Mouse (Mus musculus) liver, embryonic 12.5 days (tissue): Measurements from ENCODE around the gene Prop1. TPM values are rescaled to one million over a fixed set of nuclear protein-coding genes. Genes with fewer than 3 reads are reported as not detected.

Source experiments
- ATAC-seq: fragments of 200-750 bp; cut with Nextera tagmentation; 2 replicates; pipeline ENCODE4 v1.8.0; 2017; ENCODE audit warnings: moderate number of reproducible peaks, mild to moderate bottlenecking, moderate library complexity
- H3K27ac ChIP-seq: fragments of 300-500 bp; sonication (generic); 2 replicates; pipeline ENCODE4 v1.5.1; 2016; ENCODE audit warnings: mild to moderate bottlenecking
- H3K27me3 ChIP-seq: fragments of 300-500 bp; sonication (generic); replicated peaks from 2 replicates; pipeline ENCODE4 v1.6.1; 2016; ENCODE audit warnings: mild to moderate bottlenecking, moderate library complexity
- H3K36me3 ChIP-seq: fragments of 300-500 bp; sonication (generic); 2 replicates; pipeline ENCODE4 v1.6.1; 2016; ENCODE audit warnings: mild to moderate bottlenecking, moderate library complexity
- H3K4me1 ChIP-seq: fragments of 300-500 bp; sonication (generic); 2 replicates; pipeline ENCODE4 v1.6.1; 2016
- H3K4me2 ChIP-seq: fragments of 300-500 bp; sonication (generic); 2 replicates; pipeline ENCODE4 v1.6.1; 2016; ENCODE audit warnings: mild to moderate bottlenecking, moderate library complexity
- H3K4me3 ChIP-seq: fragments of 300-500 bp; sonication (generic); 2 replicates; pipeline ENCODE4 v1.5.1; 2016; ENCODE audit warnings: mild to moderate bottlenecking, moderate library complexity
- H3K9ac ChIP-seq: fragments of 300-500 bp; sonication (generic); 2 replicates; pipeline ENCODE4 v1.6.1; 2016; ENCODE audit warnings: mild to moderate bottlenecking, moderate library complexity
- H3K9me3 ChIP-seq: fragments of 300-500 bp; sonication (generic); replicated peaks from 2 replicates; pipeline ENCODE4 v1.6.1; 2016; ENCODE audit warnings: mild to moderate bottlenecking, moderate library complexity
- WGBS: fragments of 180-500 bp; shearing (Covaris S2); methylation state at CpG from one replicate; pipeline ENCODE4 v1.1.7; 2016; ENCODE audit not compliant: insufficient replicate concordance; 5-methylcytosine and 5-hydroxymethylcytosine counted together
- polyA plus RNA-seq: library from polyadenylated mRNA; unstranded; fragments of >200 nt; fragmentation: Nextera tagmentation; extraction: Ambion mirVana; gene quantifications from 2 replicates; pipeline ENCODE4 v1.2.1, GENCODE M21; 2016

Gene Prop1
- not detected in 2 replicates for polyA plus RNA-seq

DNA sequence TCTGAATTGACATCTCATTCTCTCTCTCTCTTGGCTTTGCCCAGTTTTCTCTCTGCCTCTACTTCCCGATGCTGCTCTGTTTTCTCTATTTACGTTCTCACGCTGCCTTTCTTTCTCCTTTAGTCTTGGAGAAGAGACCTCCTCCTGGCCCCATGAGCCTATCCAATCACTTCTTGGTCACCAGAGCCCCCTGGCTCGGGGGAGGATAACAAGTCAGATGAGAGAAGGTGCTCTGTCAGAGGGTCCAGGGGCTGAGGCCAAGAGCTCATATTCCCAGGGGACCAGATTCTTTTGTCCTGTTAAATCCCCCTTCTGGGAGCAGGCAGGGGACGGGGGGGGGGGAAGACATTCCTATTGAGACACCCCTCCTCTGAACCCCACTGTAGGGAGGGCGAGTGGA lies at the start of gene Prop1:
Prop1 (minus strand) TSS at position 101 of the 400 bp plus-strand sequence.
- Histone ChIP-seq H3K9me3 (no peaks in the 10 kb centered on the region), H3K4me3 (no peak within 1 kb of the TSS), H3K9ac (no peak within 1 kb of the TSS), H3K4me1 (no peaks in the 10 kb centered on the region), H3K27ac (no peak within 1 kb of the TSS), H3K4me2 (no peak within 1 kb of the TSS), H3K27me3 (no peaks in the 10 kb centered on the region; the same call in 1 of the 2 replicates), H3K36me3 (no peaks in the 10 kb centered on the region)
- no peak for ATAC-seq
- WGBS, result 61% methylated on average over 6 of the region's 6 CpGs

DNA sequence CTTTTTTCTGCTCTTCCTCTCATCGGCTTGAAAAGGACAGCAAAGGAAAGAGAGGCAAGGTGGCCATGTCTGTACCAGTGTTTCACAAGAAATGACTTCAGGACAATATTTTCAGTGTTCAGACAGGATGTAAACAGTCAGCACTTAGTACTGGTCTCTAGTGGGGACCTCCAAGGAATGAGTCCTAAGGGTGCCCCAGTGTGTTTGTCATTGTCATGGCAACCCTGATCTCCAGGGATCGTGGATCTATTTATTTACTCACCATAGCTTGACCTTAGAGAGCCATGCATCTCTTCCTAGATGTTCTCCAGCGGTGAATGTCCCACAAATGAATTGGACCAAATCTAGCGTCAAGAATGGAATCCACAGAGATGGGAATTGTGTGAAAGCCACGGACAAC lies 49.7 kb upstream of the Prop1 start, which contains the start of gene Olfr51:
Olfr51 (plus strand) TSS at position 301 of the 400 bp plus-strand sequence.
- Histone ChIP-seq H3K9me3 (no peaks in the 10 kb centered on the region), H3K27me3 (no peaks in the 10 kb centered on the region), H3K4me3 (no peak within 1 kb of the TSS), H3K27ac (no peak within 1 kb of the TSS), H3K4me1 (no peaks in the 10 kb centered on the region), H3K4me2 (no peak within 1 kb of the TSS), H3K36me3 (no peaks in the 10 kb centered on the region), H3K9ac (no peak within 1 kb of the TSS)
- no peak for ATAC-seq
- WGBS, result 52% methylated on average over 5 of the region's 5 CpGs

DNA sequence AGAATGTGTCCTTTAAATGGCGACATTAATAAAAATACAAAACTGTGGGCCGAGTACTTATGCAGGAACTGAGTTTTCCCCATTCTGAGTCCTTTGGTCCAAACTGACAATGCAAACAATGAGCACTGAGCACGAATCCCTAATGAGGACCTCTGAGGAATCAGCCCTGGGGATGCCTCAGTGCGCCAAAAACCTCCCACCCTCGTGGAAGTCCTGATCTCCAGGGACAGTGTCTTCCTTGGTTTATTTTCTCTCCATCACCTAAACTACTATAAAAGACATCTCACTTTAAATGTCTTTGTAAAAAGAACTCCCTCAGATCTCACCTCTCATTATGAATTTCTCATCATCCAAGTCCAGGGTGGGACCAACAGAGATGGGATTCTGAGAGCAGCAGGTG lies 28.1 kb upstream of the Prop1 start, which contains the start of gene Olfr1377:
Olfr1377 (plus strand) TSS at position 301 of the 400 bp plus-strand sequence.
- Histone ChIP-seq H3K4me3 (no peak within 1 kb of the TSS), H3K27ac (no peak within 1 kb of the TSS), H3K27me3 (no peaks in the 10 kb centered on the region), H3K9ac (no peak within 1 kb of the TSS), H3K36me3 (no peaks in the 10 kb centered on the region), H3K4me1 (no peaks in the 10 kb centered on the region), H3K4me2 (no peak within 1 kb of the TSS), H3K9me3 (no peaks in the 10 kb centered on the region)
- 47% methylated on average over 5 of the region's 5 CpGs for WGBS
- ATAC-seq, result no peak

DNA sequence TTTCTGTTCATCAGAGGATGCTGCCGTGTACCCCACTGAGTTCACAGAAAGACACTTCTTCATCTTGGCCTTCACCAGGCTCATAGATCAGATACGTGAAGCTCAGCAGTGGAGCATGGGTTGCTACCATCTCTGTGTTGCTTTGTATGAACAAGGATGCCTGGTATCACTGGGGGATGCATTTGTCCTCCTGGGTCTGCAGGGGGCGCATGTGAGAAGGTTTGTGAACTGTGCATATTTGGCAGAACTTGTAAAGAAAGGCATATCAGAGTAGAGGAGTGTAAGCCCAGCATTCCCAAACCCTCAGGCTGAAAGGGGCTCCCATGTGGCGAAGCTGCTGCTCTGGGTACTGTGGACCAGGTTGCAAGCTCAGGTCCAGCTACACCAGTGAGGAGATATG lies 23.7 kb upstream of the Prop1 start:
- Histone ChIP-seq H3K4me2 (no peak overlapping the region), H3K4me1 (no peaks in the 10 kb centered on the region), H3K4me3 (no peak overlapping the region), H3K27ac (no peak overlapping the region), H3K36me3 (no peaks in the 10 kb centered on the region), H3K27me3 (no peaks in the 10 kb centered on the region), H3K9ac (no peak overlapping the region), H3K9me3 (no peaks in the 10 kb centered on the region)
- no peak for ATAC-seq
- WGBS, result 53% methylated on average over 4 of the region's 4 CpGs

DNA sequence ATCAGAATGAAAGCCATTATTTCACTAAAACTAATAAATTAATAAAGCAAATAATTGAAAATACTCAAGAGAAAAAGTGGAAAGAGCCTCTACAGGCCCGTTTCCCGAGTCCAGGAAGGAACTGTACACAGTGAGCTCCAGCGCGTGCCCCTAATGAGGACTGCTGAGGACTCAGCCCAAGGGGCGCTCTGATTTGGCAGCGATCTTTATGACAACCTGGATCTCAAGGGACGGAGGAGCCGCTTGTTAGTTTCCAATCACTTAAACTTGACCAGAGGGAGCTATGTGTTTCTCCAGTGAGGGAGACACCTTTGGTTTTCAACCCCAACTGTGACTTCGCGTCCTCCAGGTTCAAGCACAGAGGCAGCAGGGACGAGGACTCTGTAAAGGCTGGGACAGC lies 12.7 kb upstream of the Prop1 start, which contains the start of gene Olfr1378:
Olfr1378 (plus strand) TSS at position 301 of the 400 bp plus-strand sequence.
- H3K27ac ChIP-seq, result no peak within 1 kb of the TSS
- H3K27me3 ChIP-seq, result 0 out of 2 replicates have a peak, but pooled peaks cover 3% of the 10 kb centered on the region
- H3K4me1 ChIP-seq, result no peaks in the 10 kb centered on the region
- H3K9me3 ChIP-seq, result no peaks in the 10 kb centered on the region
- no peak within 1 kb of the TSS for H3K9ac ChIP-seq
- no peak within 1 kb of the TSS for H3K4me2 ChIP-seq
- no peak within 1 kb of the TSS for H3K4me3 ChIP-seq
- no peak for ATAC-seq
- WGBS, result 77% methylated on average over 11 of the region's 11 CpGs
- H3K36me3 ChIP-seq, result no peaks in the 10 kb centered on the region

DNA sequence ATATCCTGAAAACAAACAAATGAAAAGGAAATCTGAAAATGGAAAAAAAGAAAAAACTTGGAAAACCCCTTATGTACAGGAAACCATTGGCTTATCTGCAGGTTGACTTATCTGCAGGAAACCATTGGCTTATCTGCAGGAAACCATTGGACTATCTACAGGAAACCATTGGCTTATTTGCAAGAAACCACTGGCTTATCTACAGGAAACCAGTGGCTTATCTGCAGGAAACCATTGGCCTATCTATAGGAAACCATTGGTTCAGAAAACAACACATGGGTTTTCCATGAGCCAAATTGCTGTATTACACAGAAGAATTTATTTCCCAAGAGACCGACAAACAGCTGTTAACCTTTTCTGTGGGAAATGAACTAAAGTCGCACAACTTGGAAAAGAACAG lies 11.3 kb upstream of the Prop1 start:
- H3K36me3 ChIP-seq, result no peaks in the 10 kb centered on the region
- no peak overlapping the region for H3K27ac ChIP-seq
- WGBS, result 35% methylated on average over 2 of the region's 2 CpGs
- H3K9me3 ChIP-seq, result no peaks in the 10 kb centered on the region
- no peak for ATAC-seq
- H3K9ac ChIP-seq, result no peak overlapping the region
- H3K4me1 ChIP-seq, result no peaks in the 10 kb centered on the region
- H3K4me2 ChIP-seq, result no peak overlapping the region
- no peak overlapping the region for H3K4me3 ChIP-seq
- 0 out of 2 replicates have a peak, but pooled peaks cover 3% of the 10 kb centered on the region for H3K27me3 ChIP-seq

DNA sequence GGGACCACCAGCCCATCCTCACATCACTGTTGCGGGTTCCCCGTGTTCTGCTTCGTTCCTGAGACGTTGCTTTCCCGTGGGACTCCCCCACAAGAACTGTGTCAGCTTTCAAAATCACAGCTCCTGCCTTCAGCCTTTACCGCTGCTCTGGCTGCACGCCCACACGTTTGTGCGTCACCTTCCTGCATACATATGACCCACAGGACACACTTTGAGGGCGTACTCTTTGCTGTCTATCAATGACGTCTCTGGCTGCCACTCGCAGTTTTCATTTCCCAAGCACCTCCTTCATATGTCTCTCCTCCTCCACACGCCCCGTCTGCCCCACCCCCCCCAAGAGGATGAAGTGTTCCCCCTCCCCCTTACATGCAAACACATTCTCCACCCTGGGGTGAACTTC lies 1.3 kb downstream of the Prop1 start:
- H3K27me3 ChIP-seq, result no peaks in the 10 kb centered on the region; the same call in 1 of the 2 replicates
- no peak overlapping the region for H3K4me3 ChIP-seq
- H3K4me1 ChIP-seq, result no peaks in the 10 kb centered on the region
- H3K4me2 ChIP-seq, result no peak overlapping the region
- ATAC-seq, result no peak
- no peaks in the 10 kb centered on the region for H3K36me3 ChIP-seq
- WGBS, result 68% methylated on average over 14 of the region's 14 CpGs
- no peak overlapping the region for H3K9ac ChIP-seq
- no peak overlapping the region for H3K27ac ChIP-seq
- no peaks in the 10 kb centered on the region for H3K9me3 ChIP-seq

DNA sequence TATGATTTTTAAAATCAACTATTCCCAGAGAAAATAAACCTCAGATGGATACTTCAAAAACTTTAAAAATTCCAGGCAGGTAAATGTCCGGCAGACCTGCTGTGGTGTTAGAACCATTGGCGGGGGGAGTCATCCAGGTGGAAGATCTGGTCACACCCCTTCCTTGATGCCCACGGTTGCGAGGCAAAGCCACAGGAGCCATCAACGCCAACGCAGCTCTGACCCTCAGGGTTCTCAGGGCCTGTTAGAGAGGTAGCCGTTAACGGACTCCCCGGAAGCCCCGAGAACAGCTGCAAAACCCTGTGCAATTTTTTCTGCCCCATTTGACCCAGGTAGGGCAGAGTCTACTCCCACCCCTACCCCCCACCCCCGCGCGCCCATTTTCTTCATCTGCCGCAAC lies 10.1 kb downstream of the Prop1 start, which contains the start of gene 4933414I15Rik:
4933414I15Rik (minus strand) TSS at position 260 of the 400 bp plus-strand sequence.
- WGBS, result 67% methylated on average over 14 of the region's 14 CpGs
- Histone ChIP-seq H3K27ac (no peak within 1 kb of the TSS), H3K27me3 (peaks cover 4% of the 10 kb centered on the region), H3K4me1 (no peaks in the 10 kb centered on the region), H3K36me3 (no peaks in the 10 kb centered on the region), H3K4me3 (no peak within 1 kb of the TSS), H3K9me3 (no peaks in the 10 kb centered on the region), H3K9ac (no peak within 1 kb of the TSS), H3K4me2 (no peak within 1 kb of the TSS)
- no peak for ATAC-seq

DNA sequence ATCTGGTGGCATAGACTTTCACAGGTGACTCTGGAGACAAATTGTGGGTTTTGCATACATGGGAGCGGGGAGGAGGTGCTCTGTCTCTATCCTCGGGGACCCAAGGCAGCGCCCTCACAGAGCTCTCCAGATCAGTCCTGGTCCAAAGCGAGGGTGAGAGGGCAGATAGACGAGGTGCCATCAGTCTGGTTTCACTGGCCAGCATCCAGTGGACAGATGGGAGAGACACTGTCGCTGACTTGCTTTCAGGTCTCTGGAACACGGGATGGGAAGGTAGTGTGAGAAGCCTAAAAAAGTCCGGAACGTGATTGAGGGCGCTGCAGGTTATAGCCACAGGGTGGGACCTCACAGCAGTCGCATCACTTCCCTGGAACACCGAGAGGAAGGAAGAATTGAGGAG lies 11.2 kb downstream of the Prop1 start:
- H3K27me3 ChIP-seq, result peaks cover 4% of the 10 kb centered on the region

DNA sequence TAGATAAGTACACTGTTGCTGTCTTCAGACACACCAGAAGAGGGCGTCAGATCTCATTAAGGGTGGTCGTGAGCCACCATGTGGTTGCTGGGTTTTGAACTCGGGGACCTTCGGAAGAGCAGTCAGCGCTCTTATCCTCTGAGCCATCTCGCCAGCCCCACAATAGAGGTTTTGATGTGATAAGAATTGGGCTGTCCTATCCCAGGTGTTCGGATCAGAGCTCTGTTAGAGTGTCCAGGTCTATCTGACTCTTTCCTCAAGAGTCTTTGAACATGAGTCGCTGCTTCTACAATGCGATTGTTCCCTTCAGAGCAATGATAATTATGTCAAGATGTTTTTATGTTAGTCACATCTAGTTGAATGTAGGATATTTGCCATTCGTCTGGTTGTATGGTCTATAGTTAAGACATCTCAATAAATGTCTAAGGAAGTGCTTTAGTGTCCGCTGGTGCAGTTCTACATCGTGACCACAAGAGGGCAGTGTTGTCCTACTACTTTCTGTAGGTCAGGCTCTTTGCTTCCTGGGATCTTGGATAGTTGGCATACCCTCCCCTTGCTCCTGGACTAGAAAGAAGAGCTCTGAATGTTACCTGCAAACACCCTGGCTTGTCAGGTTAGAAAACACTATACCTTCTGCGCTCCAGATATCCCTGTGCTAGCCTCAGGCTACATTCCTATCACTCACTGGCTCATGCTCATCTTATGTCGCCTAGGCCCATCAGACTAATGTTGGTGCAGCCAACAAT lies 13.8 kb downstream of the Prop1 start:
- Histone ChIP-seq H3K9me3 (no peaks in the 10 kb centered on the region), H3K27ac (no peak overlapping the region), H3K36me3 (no peaks in the 10 kb centered on the region), H3K27me3 (peaks cover 4% of the 10 kb centered on the region), H3K4me1 (no peaks in the 10 kb centered on the region), H3K9ac (no peak overlapping the region), H3K4me3 (no peak overlapping the region), H3K4me2 (no peak overlapping the region)
- WGBS, result 29% methylated on average over 14 of the region's 14 CpGs
- ATAC-seq, result no peak

More for the DNA sequence above, 11.2 kb downstream of the Prop1 start:
- 47% methylated on average over 12 of the region's 12 CpGs for WGBS
- Histone ChIP-seq H3K9ac (no peak overlapping the region), H3K4me1 (no peaks in the 10 kb centered on the region), H3K27ac (no peak overlapping the region), H3K4me3 (no peak overlapping the region), H3K36me3 (no peaks in the 10 kb centered on the region), H3K9me3 (no peaks in the 10 kb centered on the region), H3K4me2 (no peak overlapping the region)
- no peak for ATAC-seq

DNA sequence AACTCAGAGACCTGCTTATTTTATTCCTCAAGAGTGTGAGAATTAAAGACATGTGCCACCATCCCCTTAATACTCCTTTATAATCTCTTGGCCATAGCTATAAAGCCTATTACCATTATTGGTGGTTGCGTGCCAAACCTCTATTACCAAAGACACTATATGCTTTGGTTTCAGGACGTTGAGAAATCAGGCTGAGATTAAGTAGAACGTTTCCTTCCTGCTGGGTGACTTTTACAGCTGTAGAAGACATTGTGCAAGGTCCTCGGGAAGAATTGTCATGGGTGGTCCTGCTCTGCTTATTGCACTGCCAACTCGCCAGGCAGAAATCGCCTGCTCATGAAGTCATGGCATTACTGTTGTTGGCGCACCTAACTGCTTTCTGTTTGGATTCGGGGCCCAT lies 15.1 kb downstream of the Prop1 start:
- no peak overlapping the region for H3K4me2 ChIP-seq
- peaks cover 4% of the 10 kb centered on the region for H3K27me3 ChIP-seq
- no peaks in the 10 kb centered on the region for H3K4me1 ChIP-seq
- no peak overlapping the region for H3K9ac ChIP-seq
- no peak overlapping the region for H3K4me3 ChIP-seq
- H3K36me3 ChIP-seq, result no peaks in the 10 kb centered on the region
- no peaks in the 10 kb centered on the region for H3K9me3 ChIP-seq
- ATAC-seq, result no peak
- no peak overlapping the region for H3K27ac ChIP-seq
- WGBS, result 60% methylated on average over 8 of the region's 8 CpGs

DNA sequence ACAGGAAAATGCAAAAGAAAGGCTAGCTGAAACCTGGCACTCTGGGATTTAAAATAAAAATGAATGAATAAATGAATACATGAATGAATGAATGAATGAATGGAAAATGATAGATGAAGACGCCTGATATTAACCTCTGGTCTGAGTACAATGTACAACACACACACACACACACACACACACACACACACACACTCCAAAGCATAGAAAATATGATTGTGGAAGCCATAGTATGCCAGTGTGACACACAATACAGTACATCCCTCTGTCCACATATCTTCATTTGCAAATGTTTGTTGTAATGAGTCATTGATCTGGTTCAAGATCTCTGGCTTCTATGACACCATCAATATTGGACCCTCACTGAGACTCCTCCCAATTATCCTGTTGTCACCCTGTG lies 21.5 kb downstream of the Prop1 start:
- Histone ChIP-seq H3K4me1 (peaks cover 12% of the 10 kb centered on the region), H3K27ac (no peak overlapping the region), H3K4me3 (0 out of 2 replicates have a peak overlapping the region, but pooled peaks have one; percentile 60), H3K9me3 (no peaks in the 10 kb centered on the region), H3K36me3 (no peaks in the 10 kb centered on the region), H3K27me3 (peaks cover 27% of the 10 kb centered on the region), H3K9ac (0 out of 2 replicates have a peak overlapping the region, but pooled peaks have one; percentile 64), H3K4me2 (peak overlapping the region; percentile 87)
- 37% methylated on average over 1 of the region's 1 CpGs for WGBS
- ATAC-seq, result no peak
